Mouse (Mus musculus) limb, embryonic 10.5 days (tissue): Measurements from ENCODE around the gene Vps45. TPM values are rescaled to one million over a fixed set of nuclear protein-coding genes. Genes with fewer than 3 reads are reported as not detected.

Experiments
- DNase-seq: peaks from one replicate; pipeline ENCODE4 v3.0.0-alpha.2; 2017; ENCODE audit warnings: low spot score
- H3K27ac ChIP-seq: fragments of 300-500 bp; sonication (generic); 2 replicates; pipeline ENCODE4 v1.5.1; 2016; ENCODE audit warnings: mild to moderate bottlenecking
- H3K27me3 ChIP-seq: fragments of 300-500 bp; sonication (generic); 2 replicates; pipeline ENCODE4 v1.6.1; 2016; ENCODE audit warnings: low read depth, mild to moderate bottlenecking; ENCODE audit not compliant: poor library complexity, severe bottlenecking
- H3K36me3 ChIP-seq: fragments of 300-500 bp; sonication (generic); 2 replicates; pipeline ENCODE4 v1.6.1; 2016; ENCODE audit warnings: mild to moderate bottlenecking, moderate library complexity
- H3K4me1 ChIP-seq: fragments of 300-500 bp; sonication (generic); 2 replicates; pipeline ENCODE4 v1.6.1; 2016
- H3K4me3 ChIP-seq: fragments of 300-500 bp; sonication (generic); 2 replicates; pipeline ENCODE4 v1.5.1; 2016; ENCODE audit warnings: mild to moderate bottlenecking, moderate library complexity
- H3K9me3 ChIP-seq: fragments of 300-500 bp; sonication (generic); replicated peaks from 2 replicates; pipeline ENCODE4 v1.6.1; 2016; ENCODE audit warnings: mild to moderate bottlenecking
- WGBS: fragments of 180-500 bp; shearing (Covaris S2); methylation state at CpG from one replicate; pipeline ENCODE4 v1.1.7; 2016; 5-methylcytosine and 5-hydroxymethylcytosine counted together
- polyA plus RNA-seq: library from polyadenylated mRNA; unstranded; fragments of >200 nt; fragmentation: Nextera tagmentation; extraction: Ambion mirVana; gene quantifications from 2 replicates; pipeline ENCODE4 v1.2.1, GENCODE M21; 2016

Gene Vps45
- polyA plus RNA-seq, 1 experiment from 2014 or later: 23.6 TPM

DNA sequence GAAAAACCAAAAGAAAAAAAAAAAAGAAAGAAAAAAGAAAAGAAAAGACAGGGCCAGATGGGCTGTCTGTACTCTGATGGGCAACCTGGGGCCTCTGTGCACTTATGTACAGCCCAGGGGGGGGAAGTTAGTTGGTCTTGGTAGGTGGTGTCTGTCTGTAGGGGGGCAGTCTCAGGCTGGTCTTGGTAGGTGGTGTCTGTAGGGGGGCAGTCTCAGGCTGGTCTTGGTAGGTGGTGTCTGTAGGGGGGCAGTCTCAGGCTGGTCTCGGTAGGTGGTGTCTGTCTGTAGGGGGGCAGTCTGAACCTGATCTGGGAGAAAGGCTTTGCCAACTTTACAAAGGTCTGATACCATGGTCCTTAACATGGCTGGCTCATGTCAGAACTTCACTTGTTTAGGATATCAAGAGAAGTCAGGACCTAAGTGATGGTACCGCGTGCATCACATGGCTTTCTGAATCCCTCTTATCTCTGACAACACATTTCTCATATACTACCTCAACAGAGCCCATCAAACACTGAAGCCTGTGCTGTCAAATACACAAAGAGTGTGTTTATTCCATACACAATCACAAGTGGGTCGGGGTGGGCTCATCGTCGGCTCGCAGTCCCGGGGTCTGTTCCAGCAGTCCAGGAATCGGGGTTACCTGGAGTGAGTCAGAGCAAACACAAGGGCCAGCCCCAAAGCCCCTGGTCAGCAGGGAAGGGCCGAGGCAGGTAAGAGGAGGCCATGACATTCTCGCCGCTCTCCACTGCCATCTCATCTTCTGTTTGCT lies 58.8 kb downstream of the Vps45 start:
- Histone ChIP-seq H3K36me3 (peaks cover 13% of the 10 kb centered on the region; the same call in 1 of the 2 replicates), H3K9me3 (no peaks in the 10 kb centered on the region), H3K27me3 (no peaks in the 10 kb centered on the region), H3K4me1 (peaks cover 27% of the 10 kb centered on the region), H3K27ac (no peak overlapping the region), H3K4me3 (no peak overlapping the region)
- WGBS: 90% methylated on average over 12 of the region's 12 CpGs
- no peak for DNase-seq

DNA sequence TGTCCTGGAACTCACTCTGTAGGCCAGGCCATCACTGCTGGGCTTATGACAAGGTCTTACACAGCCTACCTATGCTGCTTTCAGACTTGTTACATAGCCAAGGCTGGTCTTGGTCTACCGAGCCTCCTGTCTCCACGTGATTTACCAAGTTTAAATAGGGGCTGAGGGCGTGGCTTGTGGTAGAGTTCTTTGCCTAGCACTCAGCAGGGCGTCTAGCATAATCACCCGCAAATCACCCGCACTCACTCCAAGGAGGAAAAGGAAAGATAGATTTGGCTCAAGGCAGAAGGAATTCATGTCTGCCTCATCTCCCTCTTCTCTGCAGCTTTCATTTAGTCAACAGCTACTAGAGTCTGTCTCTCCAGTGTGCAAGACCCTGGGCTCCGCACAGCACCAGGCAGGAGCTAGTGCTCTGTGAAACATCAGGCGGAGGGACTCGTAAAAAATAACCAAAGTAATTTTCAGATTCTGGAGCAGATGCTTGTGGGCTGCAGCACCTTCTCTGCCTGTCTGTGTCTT lies 61.0 kb downstream of the Vps45 start:
- H3K27ac ChIP-seq: peak overlapping the region; percentile 100
- 19% methylated on average over 9 of the region's 9 CpGs for WGBS
- peak overlapping the region; percentile 85 for H3K4me3 ChIP-seq
- no peaks in the 10 kb centered on the region for H3K9me3 ChIP-seq
- H3K27me3 ChIP-seq: no peaks in the 10 kb centered on the region
- H3K36me3 ChIP-seq: peaks cover 29% of the 10 kb centered on the region
- peak; percentile 56 for DNase-seq
- H3K4me1 ChIP-seq: peaks cover 49% of the 10 kb centered on the region

DNA sequence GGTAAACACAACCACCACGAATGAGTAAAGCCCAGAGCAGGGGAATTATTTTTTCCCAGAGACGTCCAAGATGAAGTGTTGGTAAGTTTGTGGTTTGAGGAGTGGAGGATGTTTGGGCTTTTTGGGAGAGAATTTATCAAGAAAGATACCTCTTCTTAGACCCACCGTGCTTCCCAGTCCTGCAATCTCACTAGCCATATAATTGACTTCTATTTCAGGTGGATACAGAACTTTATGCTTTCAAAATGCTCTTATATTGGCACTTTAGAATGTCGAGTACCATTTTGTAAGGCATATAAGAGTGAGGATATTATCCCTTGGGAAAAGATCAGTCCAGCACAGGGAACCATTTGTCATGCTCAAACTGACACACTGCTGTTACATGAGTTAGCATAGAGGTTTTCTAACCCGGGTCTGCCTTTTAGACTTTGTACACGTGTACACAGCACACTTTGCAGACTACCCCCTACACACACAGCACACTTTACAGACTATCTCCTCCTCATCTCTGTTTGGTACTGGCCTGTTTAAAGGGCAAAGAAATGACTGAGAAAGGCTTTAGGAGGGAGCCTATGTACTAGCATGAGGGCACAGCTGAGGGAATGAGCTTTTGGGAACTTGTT lies 61.7 kb downstream of the Vps45 start:
- WGBS: 13% methylated on average over 6 of the region's 6 CpGs
- H3K36me3 ChIP-seq: peaks cover 34% of the 10 kb centered on the region
- no peaks in the 10 kb centered on the region for H3K9me3 ChIP-seq
- no peak for DNase-seq
- no peaks in the 10 kb centered on the region for H3K27me3 ChIP-seq
- H3K4me1 ChIP-seq: peaks cover 52% of the 10 kb centered on the region
- peak overlapping the region; percentile 100 for H3K27ac ChIP-seq
- peak overlapping the region; percentile 85 for H3K4me3 ChIP-seq

DNA sequence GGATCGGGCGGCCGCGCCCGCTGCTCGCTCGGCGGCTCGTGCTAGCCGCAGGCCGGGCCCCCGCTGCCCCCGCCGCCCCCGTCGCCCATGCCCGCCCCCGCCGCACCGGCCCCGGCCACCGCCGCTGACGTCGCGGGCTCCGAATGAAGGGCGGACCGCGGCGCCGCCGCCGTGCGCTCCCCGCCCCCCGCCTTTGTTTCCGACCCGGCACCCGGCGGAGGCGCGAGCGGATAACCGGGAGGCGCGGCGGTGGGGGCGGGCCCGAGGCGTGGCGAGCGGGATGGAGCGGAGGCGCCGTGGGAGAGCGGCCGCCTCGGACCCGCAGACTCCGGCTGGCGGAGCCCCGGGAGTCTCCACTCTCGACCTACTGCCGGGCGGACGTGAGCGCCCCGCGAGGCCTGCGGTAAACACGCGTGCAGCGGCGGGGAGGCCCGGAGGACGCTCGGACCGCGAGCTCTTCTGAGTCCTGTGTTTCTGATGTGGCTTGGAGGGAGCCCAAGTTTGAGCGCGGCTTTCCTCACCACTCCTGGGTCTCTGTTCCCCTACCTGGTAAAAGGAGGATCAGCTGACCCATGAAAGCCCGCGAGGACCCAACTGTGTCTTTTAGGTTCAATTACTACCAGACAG lies 62.4 kb downstream of the Vps45 start, which contains the start of gene Plekho1:
Gene Plekho1 (minus strand): TSS at position 200 of the 627 bp plus-strand sequence.
- H3K27ac ChIP-seq: peak within 1 kb of the TSS; percentile 100
- H3K36me3 ChIP-seq: peaks cover 41% of the 10 kb centered on the region
- H3K27me3 ChIP-seq: no peaks in the 10 kb centered on the region
- no peaks in the 10 kb centered on the region for H3K9me3 ChIP-seq
- H3K4me3 ChIP-seq: peak within 1 kb of the TSS; percentile 85
- under 1% methylated on average over 76 of the region's 84 CpGs for WGBS
- peak; percentile 78 for DNase-seq
- peaks cover 50% of the 10 kb centered on the region for H3K4me1 ChIP-seq

DNA sequence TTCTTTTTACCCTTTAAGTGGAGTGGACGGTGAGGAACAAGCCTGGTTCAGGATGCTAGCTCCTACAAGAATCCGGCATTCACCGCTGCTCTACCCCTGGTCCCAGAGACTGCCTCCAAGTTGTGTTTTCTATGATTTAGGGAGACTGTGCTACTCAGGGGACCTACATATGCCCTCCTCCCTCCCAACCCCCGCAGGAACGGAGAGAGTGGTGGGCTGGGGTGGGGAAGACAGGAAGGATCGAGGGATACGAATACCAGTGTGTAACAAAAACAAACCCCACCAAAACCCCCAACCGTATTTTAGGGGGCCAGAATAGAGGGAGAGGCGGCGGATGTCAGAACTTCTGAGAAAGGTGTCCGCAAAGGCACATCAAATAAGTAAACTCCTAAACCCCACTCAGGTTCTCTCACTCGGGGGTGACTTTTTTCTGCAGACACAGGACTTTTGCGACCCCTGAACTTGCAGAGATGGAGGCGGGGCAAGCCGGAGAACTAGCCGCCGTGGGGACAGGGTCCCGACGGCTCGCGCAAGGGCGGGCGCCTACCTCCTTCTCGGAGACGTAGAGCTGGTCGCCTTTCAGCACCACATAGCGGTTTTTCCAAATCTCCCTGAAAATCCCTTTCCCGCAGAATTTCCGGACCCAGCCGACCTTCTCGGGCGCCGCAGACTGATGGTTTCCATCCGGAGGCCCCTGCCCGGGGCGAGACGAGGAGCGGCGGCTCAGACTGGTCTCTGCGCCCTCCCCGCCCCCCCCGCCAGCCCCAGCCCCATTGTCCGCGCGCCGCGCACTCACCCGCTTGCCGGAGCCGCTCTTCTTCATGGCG lies 63.1 kb downstream of the Vps45 start:
- under 1% methylated on average over 51 of the region's 51 CpGs for WGBS
- Histone ChIP-seq H3K27ac (peak overlapping the region; percentile 100), H3K4me3 (peak overlapping the region; percentile 85), H3K27me3 (no peaks in the 10 kb centered on the region), H3K9me3 (no peaks in the 10 kb centered on the region), H3K4me1 (peaks cover 46% of the 10 kb centered on the region), H3K36me3 (peaks cover 47% of the 10 kb centered on the region)
- DNase-seq: peak; percentile 81

DNA sequence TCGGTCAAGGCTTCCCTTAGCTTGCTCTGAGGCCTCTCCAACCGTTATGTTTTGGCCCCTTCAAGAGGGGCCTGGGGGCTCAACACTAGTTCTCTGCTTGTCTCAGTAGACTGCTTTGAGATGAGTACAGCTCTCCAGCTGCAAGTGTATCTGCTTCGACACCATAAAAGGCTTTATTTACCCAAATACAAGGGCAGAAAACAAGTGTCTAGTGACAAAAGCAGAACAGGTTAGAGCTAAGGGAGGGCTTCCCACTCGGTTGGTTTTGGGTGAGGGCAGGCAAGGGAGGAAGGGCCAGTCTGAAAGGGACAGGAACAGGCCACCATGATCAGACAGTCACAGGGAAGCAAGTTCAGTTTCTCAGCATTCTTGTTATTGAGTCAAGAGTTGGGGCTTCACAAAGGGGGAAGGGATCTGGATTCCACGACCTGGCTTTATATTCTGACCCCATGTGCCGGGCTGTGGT lies 63.9 kb downstream of the Vps45 start:
- Histone ChIP-seq H3K27ac (peak overlapping the region; percentile 100), H3K4me1 (peaks cover 42% of the 10 kb centered on the region), H3K4me3 (peak overlapping the region; percentile 85), H3K27me3 (no peaks in the 10 kb centered on the region), H3K36me3 (peaks cover 48% of the 10 kb centered on the region), H3K9me3 (no peaks in the 10 kb centered on the region)
- no peak for DNase-seq
- WGBS: 20% methylated on average over 6 of the region's 6 CpGs

DNA sequence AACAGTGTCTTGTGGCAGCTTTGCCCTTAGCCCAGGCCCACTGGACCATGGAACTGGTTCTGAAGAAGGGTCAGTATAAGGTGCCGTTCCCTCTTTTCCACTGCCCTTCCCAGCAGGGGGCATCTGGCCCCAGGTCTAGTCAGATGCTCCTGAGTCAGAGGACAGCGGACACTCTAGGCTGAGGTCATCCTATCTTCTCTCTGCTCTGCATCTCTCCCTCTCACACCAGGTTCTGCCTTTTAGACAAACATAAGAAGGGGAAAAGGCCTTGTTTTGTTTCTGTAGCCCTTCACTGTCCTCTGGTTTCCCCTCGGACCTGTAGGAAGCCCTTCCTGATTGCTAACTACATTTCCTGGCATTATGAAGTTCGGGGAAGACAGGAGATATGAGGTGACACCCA lies 64.4 kb downstream of the Vps45 start:
- Histone ChIP-seq H3K4me3 (peak overlapping the region; percentile 85), H3K27me3 (no peaks in the 10 kb centered on the region), H3K4me1 (peaks cover 47% of the 10 kb centered on the region), H3K36me3 (peaks cover 52% of the 10 kb centered on the region), H3K9me3 (no peaks in the 10 kb centered on the region), H3K27ac (peak overlapping the region; percentile 100)
- no peak for DNase-seq
- WGBS: 53% methylated on average over 4 of the region's 4 CpGs

DNA sequence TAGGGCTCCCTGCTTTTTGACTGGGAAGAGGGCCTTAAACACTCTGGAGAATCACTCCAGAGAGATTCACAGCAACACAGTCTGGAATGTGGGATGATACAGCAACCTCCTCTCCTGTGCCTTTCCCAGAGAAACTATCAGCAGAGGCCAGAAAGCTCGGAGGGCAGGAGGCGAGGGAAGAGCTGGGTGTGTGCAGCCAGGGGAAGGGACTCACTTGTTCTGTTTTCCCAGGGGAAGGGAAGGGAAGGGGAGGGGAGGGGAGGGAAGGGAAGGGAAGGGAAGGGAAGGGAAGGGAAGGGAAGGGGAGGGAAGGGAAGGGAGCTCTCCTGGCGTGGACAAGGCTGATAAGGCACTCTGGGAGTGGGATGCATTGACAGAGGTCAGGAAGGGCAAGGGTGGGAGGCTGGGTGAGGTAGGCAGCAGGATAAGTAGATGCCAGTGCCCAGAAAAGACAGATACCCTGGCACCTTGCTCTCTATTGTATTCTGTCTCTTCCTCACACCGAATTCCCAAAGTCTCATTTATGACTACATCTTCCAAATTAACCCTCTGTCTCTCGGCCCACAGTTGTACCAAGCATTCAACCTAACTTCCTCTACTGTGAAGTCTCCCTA lies 65.2 kb downstream of the Vps45 start:
- no peaks in the 10 kb centered on the region for H3K9me3 ChIP-seq
- 68% methylated on average over 5 of the region's 5 CpGs for WGBS
- peaks cover 58% of the 10 kb centered on the region for H3K36me3 ChIP-seq
- H3K4me3 ChIP-seq: peak overlapping the region; percentile 85
- no peaks in the 10 kb centered on the region for H3K27me3 ChIP-seq
- H3K27ac ChIP-seq: peak overlapping the region; percentile 100
- H3K4me1 ChIP-seq: peaks cover 48% of the 10 kb centered on the region
- DNase-seq: no peak

DNA sequence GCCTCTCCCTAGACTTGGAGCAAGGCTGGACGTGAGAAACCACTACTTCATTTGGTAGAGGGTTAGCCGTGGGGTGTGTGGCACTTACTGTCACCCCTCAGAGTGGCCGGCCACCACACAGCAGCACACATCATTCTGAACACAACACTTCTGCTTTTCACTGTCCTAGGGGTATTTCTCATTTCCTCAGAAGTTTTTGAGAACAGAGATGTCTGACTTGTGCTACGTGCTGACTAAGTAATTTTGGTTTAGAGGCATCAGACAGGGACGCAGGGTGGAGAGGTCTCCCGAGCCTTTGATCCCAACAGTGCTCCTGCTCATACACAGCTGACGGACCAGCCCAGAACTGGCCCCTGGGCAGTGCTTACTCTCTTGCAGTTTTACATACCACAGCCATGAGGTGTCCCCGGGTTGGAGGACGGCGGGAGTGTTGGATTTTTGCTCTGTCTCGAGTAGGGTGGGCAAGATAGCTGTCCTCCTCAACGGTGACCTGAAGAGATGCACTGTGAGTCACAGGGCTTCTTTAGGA lies 67.8 kb downstream of the Vps45 start:
- no peak overlapping the region for H3K27ac ChIP-seq
- no peak for DNase-seq
- peaks cover 71% of the 10 kb centered on the region for H3K36me3 ChIP-seq
- no peak overlapping the region for H3K4me3 ChIP-seq
- no peaks in the 10 kb centered on the region for H3K27me3 ChIP-seq
- no peaks in the 10 kb centered on the region for H3K9me3 ChIP-seq
- H3K4me1 ChIP-seq: peaks cover 54% of the 10 kb centered on the region
- WGBS: 92% methylated on average over 12 of the region's 12 CpGs

DNA sequence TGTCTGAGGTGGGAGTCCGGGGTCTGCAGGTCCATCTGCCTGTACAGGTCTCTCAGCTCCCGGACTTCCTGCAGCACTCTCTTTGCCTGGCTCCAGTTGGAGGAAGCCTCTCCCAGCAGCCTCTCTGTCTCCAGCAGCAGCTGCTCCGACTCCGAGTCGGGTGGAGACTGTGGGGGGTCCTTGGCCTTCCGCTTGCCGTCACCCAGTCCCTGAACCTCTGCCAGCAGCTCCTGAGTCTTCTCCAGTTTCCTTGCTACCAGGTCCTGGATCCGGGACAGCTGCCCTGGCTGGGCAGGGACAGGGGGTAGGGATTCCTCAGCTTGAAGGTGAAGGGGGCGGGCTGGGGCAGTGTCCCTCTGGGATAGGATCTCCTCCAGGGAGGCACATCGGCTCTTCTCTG lies 69.3 kb downstream of the Vps45 start:
- Histone ChIP-seq H3K27me3 (no peaks in the 10 kb centered on the region), H3K27ac (peak overlapping the region; percentile 2; the same call in 1 of the 2 replicates), H3K4me3 (no peak overlapping the region), H3K9me3 (no peaks in the 10 kb centered on the region), H3K36me3 (peaks cover 71% of the 10 kb centered on the region), H3K4me1 (peaks cover 61% of the 10 kb centered on the region)
- no peak for DNase-seq
- 77% methylated on average over 10 of the region's 10 CpGs for WGBS

DNA sequence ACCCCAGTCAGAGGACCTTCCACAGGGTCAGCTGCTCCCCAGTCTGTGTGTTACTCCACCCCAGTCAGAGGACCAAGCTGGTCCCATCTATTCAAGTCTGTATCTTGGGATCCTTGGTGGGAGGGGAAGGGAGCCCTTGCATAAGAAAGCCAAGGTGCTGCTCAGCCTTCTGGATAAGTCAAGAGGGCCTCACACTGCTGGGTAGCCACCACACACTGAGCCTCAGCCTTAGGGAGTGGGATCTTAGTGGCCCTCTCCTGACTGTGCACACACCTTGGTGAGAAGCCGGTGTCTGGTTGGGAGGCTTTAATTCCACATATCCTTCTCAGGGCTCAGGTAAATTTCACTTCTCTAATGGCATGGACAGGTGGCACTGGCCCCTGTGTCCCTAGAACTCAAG lies 70.1 kb downstream of the Vps45 start:
- Histone ChIP-seq H3K4me1 (peaks cover 52% of the 10 kb centered on the region), H3K27ac (no peak overlapping the region)
- 96% methylated on average over 1 of the region's 1 CpGs for whole genome bisulfite sequencing

More for the DNA sequence above, 70.1 kb downstream of the Vps45 start:
- H3K36me3 ChIP-seq: peaks cover 63% of the 10 kb centered on the region
- DNase-seq: no peak
- H3K27me3 ChIP-seq: no peaks in the 10 kb centered on the region
- no peak overlapping the region for H3K4me3 ChIP-seq
- H3K9me3 ChIP-seq: no peaks in the 10 kb centered on the region
